Mouse (Mus musculus) kidney, embryonic 16.5 days (tissue): ENCODE results near the gene Mog. TPM values are rescaled to one million over a fixed set of nuclear protein-coding genes. Genes with fewer than 3 reads are reported as not detected.
A peak's percentile ranks its signal among the peaks of the same experiment; 100 is the strongest.

Experiments used
- ATAC-seq: fragments of 200-750 bp; cut with Nextera tagmentation; 2 replicates; pipeline ENCODE4 v1.8.0; 2017; ENCODE audit warnings: moderate TSS enrichment; ENCODE audit not compliant: low FRiP score, low TSS enrichment
- H3K27ac ChIP-seq: fragments of 300-500 bp; sonication (generic); 2 replicates; pipeline ENCODE4 v1.5.1; 2014; ENCODE audit warnings: low read length
- H3K27me3 ChIP-seq: fragments of 300-500 bp; sonication (generic); 2 replicates; pipeline ENCODE4 v1.6.1; 2014; ENCODE audit warnings: low read length, control low read depth, mixed read lengths; ENCODE audit not compliant: insufficient read depth
- H3K36me3 ChIP-seq: fragments of 300-500 bp; sonication (generic); 2 replicates; pipeline ENCODE4 v1.6.1; 2014; ENCODE audit warnings: low read length, control low read depth, mixed read lengths; ENCODE audit not compliant: insufficient read depth
- H3K4me1 ChIP-seq: fragments of 300-500 bp; sonication (generic); 2 replicates; pipeline ENCODE4 v1.6.1; 2014; ENCODE audit warnings: low read length, control low read depth, mixed read lengths; ENCODE audit not compliant: insufficient read depth
- H3K4me2 ChIP-seq: fragments of 300-500 bp; sonication (generic); replicated peaks from 2 replicates; pipeline ENCODE4 v1.6.1; 2014; ENCODE audit warnings: low read depth, low read length
- H3K4me3 ChIP-seq: fragments of 300-500 bp; sonication (generic); 2 replicates; pipeline ENCODE4 v1.5.1; 2014; ENCODE audit warnings: mild to moderate bottlenecking, low read length
- H3K9ac ChIP-seq: fragments of 300-500 bp; sonication (generic); replicated peaks from 2 replicates; pipeline ENCODE4 v1.6.1; 2014; ENCODE audit warnings: low read length
- H3K9me3 ChIP-seq: fragments of 300-500 bp; sonication (generic); 2 replicates; pipeline ENCODE4 v1.6.1; 2016; ENCODE audit warnings: low read length, control low read depth
- WGBS: fragments of 180-500 bp; shearing (Covaris S2); extraction: QIAGEN DNeasy Blood & Tissue Kit; methylation state at CpG from one replicate; pipeline ENCODE4 v1.1.7; 2014; 5-methylcytosine and 5-hydroxymethylcytosine counted together
- polyA plus RNA-seq: library from polyadenylated mRNA; unstranded; fragments of >200 nt; fragmentation: Nextera tagmentation; extraction: Ambion mirVana; gene quantifications from 2 replicates; pipeline ENCODE4 v1.2.1, GENCODE M21; 2015

The Mog gene
- polyA plus RNA-seq, 1 experiment from 2014 or later, result 0.09 TPM

GRCm38 (mm10) chr17:37046312-37047112, 23.3 kb upstream of the Mog start:
- peak; percentile 75 for ATAC-seq
- Histone ChIP-seq H3K4me3 (peak overlapping the region; percentile 87), H3K4me1 (peaks cover 24% of the 10 kb centered on the region)

GRCm38 (mm10) chr17:37045611-37046311, 22.6 kb upstream of the Mog start, which contains the start of gene Gabbr1:
Gabbr1 (plus strand) TSS chr17:37045966.
- peak within 1 kb of the TSS; percentile 95 for H3K4me2 ChIP-seq
- H3K4me1 ChIP-seq, result peaks cover 24% of the 10 kb centered on the region
- H3K27me3 ChIP-seq, result no peaks in the 10 kb centered on the region
- H3K9ac ChIP-seq, result peak within 1 kb of the TSS; percentile 93
- H3K4me3 ChIP-seq, result peak within 1 kb of the TSS; percentile 87
- no peaks in the 10 kb centered on the region for H3K36me3 ChIP-seq
- ATAC-seq, result peak; percentile 88
- peak within 1 kb of the TSS; percentile 78 for H3K27ac ChIP-seq
- WGBS, result under 1% methylated on average over 29 of the region's 55 CpGs
- no peaks in the 10 kb centered on the region for H3K9me3 ChIP-seq

More at GRCm38 (mm10) chr17:37046312-37047112, 23.3 kb upstream of the Mog start:
- Histone ChIP-seq H3K9me3 (no peaks in the 10 kb centered on the region), H3K4me2 (peak overlapping the region; percentile 95), H3K9ac (peak overlapping the region; percentile 93), H3K27me3 (no peaks in the 10 kb centered on the region), H3K36me3 (no peaks in the 10 kb centered on the region), H3K27ac (peak overlapping the region; percentile 78)
- WGBS, result 0% methylated on average over 45 of the region's 58 CpGs

GRCm38 (mm10) chr17:37044651-37045244, 21.6 kb upstream of the Mog start:
- peak overlapping the region; percentile 87 for H3K4me3 ChIP-seq
- no peak overlapping the region for H3K27ac ChIP-seq
- H3K36me3 ChIP-seq, result no peaks in the 10 kb centered on the region
- peak overlapping the region; percentile 95 for H3K4me2 ChIP-seq
- H3K9ac ChIP-seq, result no peak overlapping the region; the same call in 1 of the 2 replicates
- H3K9me3 ChIP-seq, result no peaks in the 10 kb centered on the region
- no peak for ATAC-seq
- 66% methylated on average over 7 of the region's 7 CpGs for WGBS
- H3K27me3 ChIP-seq, result no peaks in the 10 kb centered on the region
- H3K4me1 ChIP-seq, result peaks cover 21% of the 10 kb centered on the region

- H3K4me1 ChIP-seq, result no peaks in the 10 kb centered on the region
- H3K4me3 ChIP-seq, result no peak overlapping the region
- no peak overlapping the region for H3K4me2 ChIP-seq
- no peak overlapping the region for H3K9ac ChIP-seq
- no peaks in the 10 kb centered on the region for H3K27me3 ChIP-seq
- H3K36me3 ChIP-seq, result no peaks in the 10 kb centered on the region
- 90% methylated on average over 2 of the region's 2 CpGs for WGBS
- no peak overlapping the region for H3K27ac ChIP-seq
- no peaks in the 10 kb centered on the region for H3K9me3 ChIP-seq
- no peak for ATAC-seq
Measured at GRCm38 (mm10) chr17:37039127-37039894, 16.1 kb upstream of the Mog start.

GRCm38 (mm10) chr17:37029162-37029561, 6.0 kb upstream of the Mog start:
- 75% methylated on average over 8 of the region's 8 CpGs for WGBS
- Histone ChIP-seq H3K9me3 (no peaks in the 10 kb centered on the region), H3K27me3 (no peaks in the 10 kb centered on the region), H3K27ac (peak overlapping the region; percentile 97), H3K4me1 (peaks cover 8% of the 10 kb centered on the region; the same call in 1 of the 2 replicates), H3K4me3 (peak overlapping the region; percentile 60), H3K9ac (peak overlapping the region; percentile 69), H3K4me2 (peak overlapping the region; percentile 67), H3K36me3 (no peaks in the 10 kb centered on the region)
- 0 out of 2 replicates have a peak, but pooled peaks have one; percentile 19 for ATAC-seq

GRCm38 (mm10) chr17:37028683-37029120, 5.5 kb upstream of the Mog start:
- Histone ChIP-seq H3K27ac (peak overlapping the region; percentile 97), H3K4me2 (peak overlapping the region; percentile 67), H3K4me3 (peak overlapping the region; percentile 60), H3K9me3 (no peaks in the 10 kb centered on the region), H3K27me3 (no peaks in the 10 kb centered on the region), H3K4me1 (peaks cover 8% of the 10 kb centered on the region; the same call in 1 of the 2 replicates), H3K9ac (peak overlapping the region; percentile 69), H3K36me3 (no peaks in the 10 kb centered on the region)
- peak; percentile 100 for ATAC-seq
- 0% methylated on average over 14 of the region's 14 CpGs for whole genome bisulfite sequencing

- 9% methylated on average over 10 of the region's 10 CpGs for WGBS
- peak; percentile 55 for ATAC-seq
- Histone ChIP-seq H3K4me1 (peaks cover 8% of the 10 kb centered on the region; the same call in 1 of the 2 replicates), H3K4me3 (peak overlapping the region; percentile 60), H3K27me3 (no peaks in the 10 kb centered on the region), H3K36me3 (no peaks in the 10 kb centered on the region), H3K4me2 (peak overlapping the region; percentile 67), H3K9ac (peak overlapping the region; percentile 69), H3K9me3 (no peaks in the 10 kb centered on the region), H3K27ac (peak overlapping the region; percentile 97)
Measured at GRCm38 (mm10) chr17:37028212-37028611, 5.0 kb upstream of the Mog start.

GRCm38 (mm10) chr17:37027486-37027885, 4.3 kb upstream of the Mog start:
- no peak for ATAC-seq
- 96% methylated on average over 4 of the region's 4 CpGs for WGBS
- H3K4me2 ChIP-seq, result no peak overlapping the region

GRCm38 (mm10) chr17:37026425-37026824, 3.2 kb upstream of the Mog start:
- 94% methylated on average over 2 of the region's 2 CpGs for WGBS
- no peaks in the 10 kb centered on the region for H3K9me3 ChIP-seq
- no peak overlapping the region for H3K27ac ChIP-seq
- no peak overlapping the region for H3K9ac ChIP-seq
- H3K4me2 ChIP-seq, result no peak overlapping the region
- no peak overlapping the region for H3K4me3 ChIP-seq
- no peaks in the 10 kb centered on the region for H3K36me3 ChIP-seq
- peaks cover 8% of the 10 kb centered on the region; the same call in 1 of the 2 replicates for H3K4me1 ChIP-seq
- ATAC-seq, result no peak
- H3K27me3 ChIP-seq, result no peaks in the 10 kb centered on the region

More at GRCm38 (mm10) chr17:37027486-37027885, 4.3 kb upstream of the Mog start:
- Histone ChIP-seq H3K4me1 (peaks cover 8% of the 10 kb centered on the region; the same call in 1 of the 2 replicates), H3K36me3 (no peaks in the 10 kb centered on the region), H3K27ac (no peak overlapping the region; the same call in 1 of the 2 replicates), H3K27me3 (no peaks in the 10 kb centered on the region), H3K4me3 (no peak overlapping the region), H3K9ac (no peak overlapping the region), H3K9me3 (no peaks in the 10 kb centered on the region)
